Mouse (Mus musculus) spleen, postnatal 4 days (tissue): ENCODE results near the gene Fam171a1.
"Not testable (repeated sequence)": the region's sequence is repeated elsewhere in the genome, so short reads cannot be mapped to it uniquely, and the experiment has no call there.

Experiments
- DNase-seq, 2 experiments: peaks; one replicate each; pipeline ENCODE4 v3.0.0; 2022; ENCODE audit warnings: low spot score in 2 of 2

Gene Fam171a1

DNA sequence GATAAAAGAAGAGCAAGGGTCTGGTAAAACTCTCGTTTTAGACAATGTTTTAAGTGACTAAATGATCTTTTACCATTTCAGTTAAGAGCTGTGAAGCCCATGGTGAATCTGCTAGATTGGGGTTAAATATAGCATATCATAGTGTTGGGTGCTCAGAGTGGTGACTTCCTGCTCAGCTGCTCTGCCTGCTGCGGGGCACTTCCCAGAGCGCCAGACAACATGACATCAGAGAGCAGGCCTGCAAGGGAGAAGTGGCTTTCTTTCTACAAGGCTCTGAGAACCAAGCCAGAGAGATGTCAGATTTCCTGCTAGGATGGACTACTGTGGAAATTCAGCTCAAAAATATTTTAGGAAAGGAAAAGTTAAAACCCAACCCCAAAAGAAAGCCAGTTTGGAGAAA is 57.8 kb downstream of the Fam171a1 start:
- DNase-seq: no peak

DNA sequence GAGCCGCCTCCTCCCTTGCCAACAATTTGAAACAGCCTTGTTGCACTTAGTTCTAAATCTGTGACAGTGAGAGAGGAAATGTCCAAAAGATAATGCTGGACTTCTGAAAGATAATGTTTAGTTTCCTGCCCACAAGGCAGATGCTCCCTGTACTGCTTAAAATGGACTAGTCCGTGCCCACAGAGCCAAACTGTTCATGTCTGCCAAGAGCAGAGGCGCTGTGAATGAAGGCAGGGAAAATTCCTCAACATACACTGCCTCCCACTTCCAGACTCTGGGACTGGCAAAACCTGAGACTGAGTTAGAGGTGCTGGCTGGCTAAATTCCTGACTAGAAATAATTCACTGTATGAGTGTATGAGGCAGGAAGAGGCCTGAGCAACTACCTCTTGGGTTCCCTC is 58.6 kb downstream of the Fam171a1 start:
- DNase-seq: no peak

DNA sequence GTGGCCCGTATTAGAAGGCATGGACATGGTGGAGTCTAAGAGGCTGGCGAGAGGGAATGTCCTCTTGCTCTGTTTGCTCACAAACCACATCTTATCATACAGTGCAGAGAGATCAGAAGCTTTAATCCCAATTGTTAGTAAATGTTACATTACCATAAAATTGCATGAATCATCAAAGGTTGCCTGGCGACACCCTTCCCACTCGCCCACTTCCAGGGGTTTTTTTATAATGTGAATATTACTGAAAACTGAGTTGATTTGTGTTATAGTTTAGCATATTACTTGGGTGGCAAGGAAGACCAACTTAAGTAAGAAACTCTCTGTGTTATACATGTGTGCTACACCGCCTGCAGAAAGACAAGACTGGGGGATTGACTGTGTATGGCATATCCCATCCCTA is 60.9 kb downstream of the Fam171a1 start:
- DNase-seq: no peak

DNA sequence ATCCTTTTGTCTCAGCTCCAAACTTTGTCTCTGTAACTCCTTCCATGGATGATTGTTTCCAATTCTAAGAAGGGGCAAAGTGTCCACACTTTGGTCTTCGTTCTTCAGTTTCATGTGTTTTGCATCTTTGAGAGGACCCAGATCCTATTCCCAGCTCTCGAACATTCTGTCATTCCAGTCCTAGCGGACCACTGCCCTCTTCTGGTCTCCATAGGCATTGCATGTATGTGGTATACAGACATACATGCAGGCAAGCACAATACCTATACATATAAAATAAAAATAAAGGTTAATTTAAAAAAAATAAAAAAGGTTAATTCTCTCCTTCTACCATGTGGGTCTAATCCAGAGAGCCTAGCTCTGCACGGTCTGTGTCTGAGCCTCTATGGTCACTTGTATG is 62.0 kb downstream of the Fam171a1 start:
- DNase-seq: not testable (repeated sequence)

DNA sequence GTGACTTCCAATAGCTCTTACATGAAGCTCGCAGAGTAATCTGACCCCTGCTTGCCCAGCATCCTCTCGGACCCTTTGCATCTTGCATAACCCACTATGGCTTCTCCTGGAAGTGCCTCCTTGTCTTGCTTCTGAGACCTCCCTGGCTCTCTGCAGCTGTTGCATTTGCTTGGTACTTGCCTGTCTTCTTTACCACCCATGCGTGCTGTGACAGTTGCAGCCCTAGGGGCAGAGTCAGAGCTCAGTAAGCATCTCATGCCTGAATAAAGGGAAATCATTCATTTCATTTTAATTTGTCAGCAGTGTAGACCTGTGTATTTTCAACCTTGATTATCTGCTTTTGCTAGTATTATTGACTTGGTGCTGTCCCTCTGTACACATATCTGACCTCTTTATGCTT is 62.7 kb downstream of the Fam171a1 start:
- DNase-seq: no peak

DNA sequence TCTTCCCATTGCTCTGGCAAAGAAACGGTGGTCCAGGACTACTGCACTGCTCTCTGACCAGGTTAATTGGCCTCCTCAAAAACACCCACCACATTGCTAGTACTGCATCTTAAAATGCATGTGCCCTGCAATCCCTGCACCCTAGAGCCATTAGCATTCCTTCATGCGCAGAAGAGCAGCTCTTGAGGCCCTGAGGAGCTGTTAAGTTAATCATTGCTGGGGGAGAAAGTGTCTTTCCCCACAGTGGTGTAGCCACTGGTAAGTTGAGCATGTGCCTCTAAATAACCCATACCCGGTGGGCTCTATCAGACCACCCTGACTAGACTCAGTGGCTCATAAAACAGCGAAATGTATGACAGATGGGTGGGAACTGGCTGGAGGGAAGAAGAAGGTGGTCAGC is 66.5 kb downstream of the Fam171a1 start:
- no peak for DNase-seq

DNA sequence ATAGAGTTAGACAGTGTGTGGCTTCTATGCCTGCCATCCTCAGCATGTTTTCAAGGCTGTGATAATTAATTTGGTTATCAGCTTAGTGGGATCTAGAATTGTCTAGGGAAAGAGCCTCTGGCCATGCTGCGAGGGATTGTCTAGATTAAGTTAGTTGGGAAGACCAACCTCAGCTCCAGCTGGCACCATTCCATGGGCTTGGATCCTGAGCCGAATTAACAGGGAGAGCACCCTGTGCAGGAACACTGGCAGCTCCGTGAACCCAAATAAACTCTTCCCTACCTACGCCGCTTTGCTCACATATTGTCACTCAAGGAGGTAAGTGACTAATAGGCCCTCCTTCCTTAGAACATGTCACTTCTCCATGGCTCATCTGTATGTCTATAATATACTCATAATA is 69.6 kb downstream of the Fam171a1 start:
- no peak for DNase-seq

DNA sequence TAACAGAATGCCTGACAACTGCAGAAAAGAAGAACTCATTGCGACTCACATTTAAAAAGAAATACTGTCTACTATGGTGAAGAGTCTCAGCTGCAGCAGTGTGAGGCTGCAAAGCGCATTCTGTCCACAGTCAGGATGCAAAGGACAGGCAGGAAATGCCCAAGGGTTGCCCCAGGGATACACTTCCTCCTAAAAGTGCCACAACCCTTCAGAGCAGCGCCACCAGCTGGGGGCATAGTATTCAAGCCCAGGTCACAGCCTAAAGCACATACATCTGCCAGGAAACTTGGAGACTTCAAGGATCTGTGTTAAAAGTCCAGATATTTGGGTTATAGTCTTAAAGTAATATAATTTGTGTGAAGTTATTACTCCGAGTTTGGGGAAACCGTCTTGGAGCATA is 71.3 kb downstream of the Fam171a1 start:
- no peak for DNase-seq

DNA sequence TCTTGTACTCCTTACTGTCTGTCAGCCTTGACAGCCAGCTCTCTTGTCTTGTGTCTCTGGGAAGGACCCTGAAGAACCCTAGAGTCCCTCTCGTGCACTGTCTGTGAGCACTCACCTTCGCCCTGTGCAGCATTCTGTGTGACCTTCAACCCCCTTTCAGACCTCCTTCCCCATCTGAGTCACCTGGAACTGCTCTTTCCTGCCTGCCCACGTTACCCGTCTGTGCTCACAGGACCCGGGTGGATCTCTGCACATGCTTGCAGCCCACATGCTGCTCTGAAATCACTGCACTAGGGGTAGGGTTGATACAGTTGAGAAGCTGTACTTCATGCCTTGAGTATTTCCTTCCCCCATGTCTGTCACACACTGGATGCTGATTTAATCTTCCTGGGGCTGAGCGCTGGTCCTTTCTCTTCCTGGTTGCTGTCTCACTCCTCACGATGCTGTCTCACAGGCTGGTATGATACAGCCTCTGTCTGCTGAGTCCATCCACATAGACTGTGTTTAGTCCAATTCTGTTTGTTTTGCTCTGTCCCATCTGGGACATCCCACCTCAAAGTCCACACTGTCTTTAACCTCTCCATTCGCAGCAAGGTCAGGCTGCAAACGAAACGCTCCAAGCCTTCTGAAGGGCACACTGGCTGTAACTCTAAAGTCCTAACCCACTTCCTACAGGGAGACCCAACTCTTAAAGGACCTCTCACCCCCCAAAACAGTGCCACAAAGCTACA is 74.9 kb downstream of the Fam171a1 start:
- DNase-seq: no peak

DNA sequence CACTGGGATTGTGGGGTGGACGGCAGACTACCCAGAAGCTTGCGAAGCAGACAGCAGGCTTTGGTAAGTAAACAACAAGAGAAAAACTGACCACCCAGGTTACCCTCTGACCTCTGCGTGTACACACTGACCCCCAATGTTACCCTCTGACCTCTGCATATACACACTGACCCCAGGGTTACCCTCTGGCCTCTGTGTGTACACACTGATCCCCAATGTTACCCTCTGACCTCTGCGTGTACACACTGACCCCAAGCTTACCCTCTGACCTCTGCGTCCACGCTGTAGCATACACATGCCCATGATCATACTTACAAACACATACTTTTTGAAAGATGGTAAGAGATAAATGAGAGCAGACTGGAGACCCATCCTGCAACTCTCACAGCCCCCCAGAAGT is 77.1 kb downstream of the Fam171a1 start:
- no peak for DNase-seq

DNA sequence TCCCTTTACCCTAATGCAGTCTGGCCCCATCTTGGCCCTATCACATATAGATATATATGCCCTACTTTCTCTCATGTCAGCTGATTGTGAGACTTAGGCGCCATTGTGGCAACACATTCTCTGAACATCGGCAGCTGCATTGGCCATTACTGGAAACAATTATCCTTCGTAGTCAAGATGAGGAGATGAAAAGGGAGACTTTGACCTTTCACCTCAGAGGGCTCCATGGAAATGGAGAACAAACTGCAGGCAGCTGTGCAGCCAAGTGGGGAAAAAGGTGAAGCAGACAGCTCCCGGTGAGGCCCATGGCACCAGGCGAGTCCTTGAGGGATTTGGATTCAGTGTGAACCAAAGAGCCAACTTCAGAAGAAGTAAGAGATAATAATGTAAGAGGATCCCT is 81.5 kb downstream of the Fam171a1 start:
- no peak for DNase-seq

DNA sequence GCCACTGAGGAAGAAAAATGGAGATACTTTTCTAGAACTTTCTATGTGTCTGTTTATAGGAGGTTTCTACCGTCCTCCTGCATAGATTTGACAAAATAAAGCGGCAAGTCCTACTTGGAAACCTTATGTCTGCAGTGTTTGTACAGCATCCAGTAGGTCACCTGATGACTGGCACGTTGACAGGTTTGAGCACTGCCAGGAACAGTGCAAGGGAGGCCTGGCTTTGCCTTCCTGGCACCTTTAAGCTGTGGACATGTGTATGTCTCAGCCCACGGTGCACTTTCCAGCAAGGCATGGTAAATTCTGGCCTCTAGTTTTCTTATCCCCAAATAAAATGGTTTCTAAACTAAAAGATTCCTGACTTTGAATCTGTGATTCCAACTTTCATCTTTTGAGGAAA is 86.4 kb downstream of the Fam171a1 start:
- no peak for DNase-seq

DNA sequence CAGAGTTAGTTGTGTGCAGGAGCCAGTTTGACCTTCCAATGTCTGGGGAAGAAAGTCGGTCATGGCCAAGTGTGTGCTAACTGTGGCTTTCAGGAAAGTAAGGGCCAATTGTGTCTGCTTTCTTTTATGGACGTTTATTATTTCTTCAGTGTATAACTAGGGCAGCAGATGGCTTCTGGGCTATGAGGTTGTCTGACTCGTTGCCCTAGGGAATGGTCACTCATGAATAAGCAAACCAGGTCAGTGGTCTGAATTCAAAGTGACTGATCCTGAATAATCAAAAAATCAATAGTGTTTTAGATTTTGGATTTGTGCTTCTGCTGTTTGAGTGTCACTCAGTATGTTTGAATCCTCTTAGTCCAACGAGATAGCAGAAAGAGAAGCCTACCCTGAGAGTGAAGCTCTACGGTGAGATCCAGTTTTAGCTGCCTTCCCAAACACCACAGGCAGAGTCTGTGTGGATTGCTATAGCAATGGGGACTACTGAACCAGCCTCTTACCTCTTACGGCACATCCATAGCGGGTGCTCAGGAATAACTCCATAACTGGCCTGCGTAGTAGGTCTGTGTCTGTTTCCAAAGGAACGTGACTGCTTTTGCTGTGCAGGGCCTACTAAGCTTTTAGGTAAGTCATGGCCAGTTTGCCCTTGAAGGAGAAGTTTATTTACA is 93.1 kb downstream of the Fam171a1 start:
- DNase-seq: no peak

DNA sequence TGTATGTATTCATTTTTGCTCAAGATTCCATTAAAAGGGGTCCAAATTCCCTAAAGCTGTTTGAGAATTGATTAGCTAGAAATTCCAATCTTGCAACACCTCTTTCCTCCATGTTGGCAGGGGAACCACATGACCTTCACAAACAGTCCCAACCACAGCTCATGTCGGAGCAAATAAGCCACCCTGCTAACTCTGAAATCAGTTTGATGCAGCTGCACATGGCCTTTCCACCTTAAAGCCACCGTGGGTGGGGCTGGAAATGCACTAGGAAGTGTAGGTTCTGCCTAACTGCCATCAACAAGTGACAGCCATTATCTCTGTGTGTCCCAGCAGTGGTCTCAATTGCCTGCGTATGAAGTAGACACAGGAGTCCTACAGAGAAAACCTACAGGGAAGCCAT is 101.5 kb downstream of the Fam171a1 start:
- no peak for DNase-seq

DNA sequence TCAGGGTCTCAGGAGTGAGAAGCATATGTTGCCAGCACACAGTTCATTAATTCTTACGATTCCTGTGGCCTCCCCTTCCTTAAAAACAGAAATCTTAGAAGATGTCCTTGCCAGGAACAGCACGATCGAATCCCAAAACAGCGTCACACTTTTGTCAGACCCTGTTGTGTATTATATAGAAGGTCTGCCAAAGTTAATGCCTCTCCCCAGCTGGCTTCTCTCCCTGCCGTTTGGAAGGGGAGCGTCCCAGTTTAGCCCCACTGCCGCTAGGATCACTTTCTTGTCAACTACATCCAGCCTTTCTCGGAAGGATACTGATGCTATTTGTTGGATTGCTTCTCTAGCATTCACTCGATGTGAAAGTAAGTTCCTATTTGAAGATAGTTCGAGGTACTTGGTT is 102.6 kb downstream of the Fam171a1 start:
- DNase-seq: no peak

DNA sequence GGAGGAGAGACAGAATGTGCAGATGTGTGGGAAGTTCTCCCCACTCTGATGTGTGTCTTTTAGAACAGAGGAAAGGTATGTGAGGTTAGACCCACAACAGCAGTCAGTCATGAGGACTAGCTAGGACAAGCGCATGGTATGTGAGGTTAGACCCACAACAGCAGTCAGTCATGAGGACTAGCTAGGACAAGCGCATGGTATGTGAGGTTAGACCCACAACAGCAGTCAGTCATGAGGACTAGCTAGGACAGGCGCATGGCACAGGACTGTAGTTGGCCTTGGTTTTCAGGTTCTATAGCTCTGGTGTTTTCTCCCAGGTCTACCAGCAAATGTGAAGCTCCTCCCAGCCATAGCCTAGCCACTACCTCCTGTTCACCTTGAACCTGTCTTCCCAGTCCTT is 103.6 kb downstream of the Fam171a1 start:
- not testable (repeated sequence) for DNase-seq

DNA sequence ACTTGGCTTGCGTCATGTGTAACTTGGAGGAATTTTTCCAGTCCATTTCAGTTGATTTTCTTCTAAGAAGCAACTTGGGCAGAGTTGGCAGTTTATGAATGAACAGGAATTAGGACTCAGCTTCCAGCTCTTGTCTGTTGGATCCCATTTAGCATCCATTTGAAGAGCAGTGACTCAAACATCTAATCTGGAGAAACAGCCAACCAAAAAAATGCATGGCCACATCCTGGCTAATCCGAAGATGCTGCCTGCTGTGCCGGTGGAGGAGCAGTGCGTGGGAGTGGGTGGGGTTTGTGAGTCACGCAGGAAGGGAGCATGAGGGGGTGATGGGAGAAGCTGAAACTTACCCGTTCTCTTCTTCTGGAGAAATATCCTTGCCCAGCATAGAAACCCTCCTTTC is 104.2 kb downstream of the Fam171a1 start:
- no peak for DNase-seq

DNA sequence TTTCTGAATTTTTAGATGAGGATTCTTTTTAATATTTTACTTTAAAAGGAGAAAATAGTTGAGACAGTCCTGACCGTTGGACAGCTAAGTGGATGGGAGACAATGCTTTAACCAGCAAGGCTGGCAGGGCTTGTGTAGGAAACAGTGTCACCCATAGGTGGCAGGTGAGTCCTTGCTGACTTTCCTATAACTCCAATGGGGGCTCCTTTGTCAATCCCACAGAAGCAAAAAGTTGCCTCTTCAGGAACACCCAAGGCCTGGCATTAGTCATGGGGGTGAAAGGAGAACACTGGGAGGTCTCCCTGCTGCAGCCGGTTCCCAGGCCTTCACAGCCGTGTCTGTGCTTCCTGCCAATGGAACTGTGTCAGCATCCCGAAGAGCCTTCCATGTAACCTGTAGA is 114.5 kb downstream of the Fam171a1 start:
- DNase-seq: no peak

DNA sequence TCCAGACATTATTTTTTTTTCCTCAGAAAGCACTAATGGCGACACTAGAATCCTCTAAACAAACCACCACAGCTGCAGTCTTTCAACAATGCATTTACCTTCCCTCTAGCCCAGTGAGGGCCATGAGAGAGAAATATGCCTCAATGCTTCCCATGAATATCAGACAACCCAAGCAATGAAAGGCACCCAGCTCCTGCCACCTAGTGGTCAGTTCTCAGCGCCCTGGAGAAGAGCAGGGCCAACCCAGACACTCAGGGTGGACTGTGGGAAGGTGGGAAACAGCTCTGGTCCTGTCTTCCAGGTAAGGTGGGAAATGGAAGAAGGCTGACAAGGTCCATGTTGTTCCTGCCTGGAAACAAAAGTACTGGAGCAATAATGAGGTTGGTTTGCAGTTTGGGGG is 115.0 kb downstream of the Fam171a1 start:
- DNase-seq: peak in 1 of 2 experiments; percentile 16

DNA sequence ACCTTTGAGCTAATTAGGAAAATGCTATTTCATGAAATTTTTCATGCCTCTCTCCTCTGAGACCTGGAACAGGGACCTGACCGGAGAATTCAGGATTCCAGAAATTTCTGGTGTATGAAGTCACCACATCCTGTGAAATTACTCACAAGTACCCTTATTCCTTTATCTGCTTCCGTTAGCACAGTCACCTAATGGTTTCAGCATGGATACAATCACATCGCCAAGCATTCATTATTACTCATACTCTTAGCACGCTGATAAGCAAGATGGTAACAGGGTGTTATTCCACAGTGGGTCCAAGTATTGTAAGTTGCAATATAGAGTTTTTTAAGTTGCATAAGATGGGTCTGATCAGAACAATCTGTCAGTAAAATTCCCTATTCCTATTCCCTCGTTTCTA is 125.2 kb downstream of the Fam171a1 start:
- DNase-seq: no peak

DNA sequence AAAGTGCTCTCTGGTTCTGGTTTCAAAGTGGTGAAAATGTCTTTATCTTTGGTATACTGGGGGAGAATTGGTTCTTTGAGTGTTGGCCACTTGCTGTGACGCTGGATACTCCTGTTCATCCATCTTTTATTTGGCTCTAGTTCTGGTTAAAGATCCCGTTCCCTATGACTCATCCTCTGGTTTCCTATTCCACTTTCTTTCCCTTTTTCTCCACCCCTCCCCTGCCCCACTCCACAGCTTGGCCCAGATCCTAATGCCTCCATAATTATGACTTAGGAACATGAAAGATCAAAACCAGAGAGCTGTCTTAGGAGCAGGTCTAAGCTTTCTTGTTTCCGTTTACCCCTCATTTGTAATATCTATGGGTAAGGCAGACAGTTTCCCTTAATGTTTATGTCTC is 130.2 kb downstream of the Fam171a1 start:
- DNase-seq: no peak

DNA sequence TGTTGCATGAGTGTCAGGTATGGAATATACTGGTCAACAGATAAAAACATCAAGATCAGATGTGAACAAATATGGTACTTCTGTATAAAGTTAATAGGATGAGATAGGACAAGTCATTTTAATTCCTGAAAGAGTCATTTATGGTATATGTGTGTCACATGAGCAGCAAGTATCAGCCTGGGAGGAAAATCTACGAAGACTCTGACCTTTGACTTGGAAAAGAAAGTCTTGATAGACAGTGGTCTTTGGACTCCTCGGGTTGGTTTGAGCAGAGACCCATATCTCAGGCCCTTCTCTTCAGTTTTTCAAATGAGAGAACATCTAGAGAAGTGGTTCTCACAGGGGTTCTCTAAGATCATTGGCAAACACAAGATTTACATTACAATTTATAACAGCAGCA is 137.3 kb downstream of the Fam171a1 start:
- DNase-seq: no peak

DNA sequence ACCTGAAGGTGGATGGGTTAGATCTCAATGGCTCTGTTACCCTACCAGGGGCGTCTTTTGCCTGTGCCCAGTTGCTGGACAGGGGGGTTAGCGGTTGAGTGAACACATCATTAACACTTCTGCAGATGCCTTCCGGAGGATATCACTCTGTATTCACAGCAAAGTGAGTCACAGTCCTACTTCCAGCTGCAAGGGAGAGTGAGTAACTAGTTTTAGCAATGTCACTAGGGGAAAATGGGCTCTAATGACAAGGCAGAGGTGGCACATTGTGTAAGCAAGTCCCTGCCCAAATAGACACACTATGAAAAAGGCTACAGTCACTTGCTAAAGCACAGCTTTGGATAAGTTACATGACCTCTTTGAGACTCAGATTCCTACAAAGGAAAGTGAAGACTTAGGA is 152.4 kb downstream of the Fam171a1 start:
- DNase-seq: no peak

DNA sequence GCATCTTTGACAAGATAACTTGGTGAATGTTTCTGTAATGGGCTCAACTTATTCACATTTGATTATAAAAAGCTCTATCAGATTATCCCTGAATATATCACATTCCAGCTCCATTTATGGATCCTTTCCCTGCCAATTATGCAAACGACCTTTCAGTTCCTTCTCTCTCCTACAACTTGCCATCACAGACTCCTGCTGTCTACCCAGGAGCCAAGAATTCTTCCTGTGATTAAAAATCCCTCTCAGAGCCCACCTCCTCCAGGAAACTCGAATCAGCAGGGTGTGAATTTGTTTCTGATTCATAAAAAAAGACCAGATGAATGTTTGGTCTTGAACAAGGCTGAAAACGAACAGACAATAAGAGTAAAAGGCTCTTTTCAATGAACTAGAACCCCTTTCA is 153.9 kb downstream of the Fam171a1 start:
- DNase-seq: no peak
